In the genomic region with DNA sequence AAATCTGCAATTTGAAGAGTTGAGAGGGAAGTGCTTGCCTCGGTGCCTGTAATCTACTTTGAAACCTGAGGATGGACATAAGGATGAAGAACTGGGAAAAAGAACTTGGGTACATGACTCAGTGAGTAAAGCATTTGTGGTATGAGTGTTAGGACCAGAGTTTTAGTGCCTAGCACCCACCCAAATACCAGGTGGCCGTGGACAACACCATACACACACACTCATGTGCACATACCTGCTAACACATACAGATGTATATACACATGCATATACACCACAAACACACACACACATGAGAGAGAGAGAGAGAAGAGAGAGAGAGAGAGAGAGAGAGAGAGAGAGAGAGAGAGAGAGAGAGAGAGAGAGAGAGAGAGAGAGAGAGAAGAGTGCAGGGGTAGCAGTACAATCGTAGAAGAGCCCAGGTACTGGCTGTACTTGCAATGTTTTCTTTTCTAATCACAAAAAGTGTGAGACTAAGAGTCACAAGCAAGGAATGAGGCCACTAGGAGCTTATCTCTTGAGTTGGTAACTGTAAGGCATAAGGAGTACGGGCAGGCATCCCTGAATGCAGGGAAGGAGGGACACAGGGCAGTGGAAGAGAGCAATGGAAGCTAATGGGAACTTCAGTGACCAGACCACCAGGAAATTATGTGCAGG, we compare ENCODE assay signal across 23 mouse cellular contexts. TPM values are rescaled to one million over a fixed set of nuclear protein-coding genes. Genes with fewer than 3 reads are reported as not detected.
DNase-seq lines count a peak whose midpoint lies in the region; ATAC-seq and TF ChIP-seq lines count a peak whose summit lies in the region.
"Had no signal": no experiment of that assay in that cellular context is flagged by ENCODE, and none has a peak within 500 bp of the region (broad histone marks: within the 10 kb centered on the region; RNA-seq: fewer than 3 reads in every experiment).

No protein-coding gene starts in this region.

- no peak for TF ChIP-seq CTCF in C2C12 (IDR thresholded peaks at IDR 0.05; ENCODE audit: control insufficient read depth, insufficient read depth, insufficient read length)
- TF ChIP-seq CTCF in intestine, postnatal 0 days (IDR thresholded peaks at IDR 0.05; ENCODE audit: low read depth): 0 out of 2 replicates have a peak, but pooled peaks have one; percentile 0
- no peak for TF ChIP-seq CTCF in liver, postnatal 0 days (IDR thresholded peaks at IDR 0.05; ENCODE audit: low read depth)

- peak; percentile 78 for ATAC-seq in intestine, postnatal 0 days
- peak; percentile 60; the same call in 1 of the 2 replicates for ATAC-seq in stomach, embryonic 16.5 days (ENCODE audit: insufficient read depth, low FRiP score)
- no peak for ATAC-seq in liver, postnatal 0 days
- ATAC-seq: activated CD4-positive, CD25-positive, alpha-beta regulatory T cell, adult 4 months; CD4-positive, CD25-positive, alpha-beta regulatory T cell, adult 4 months; forebrain, embryonic 13.5 days; forebrain, embryonic 16.5 days had no signal

- H3K9ac ChIP-seq in intestine, postnatal 0 days (ENCODE audit: low read depth, low read length): no peak overlapping the region
- H3K9ac ChIP-seq in stomach, embryonic 16.5 days (ENCODE audit: low read length): no peak overlapping the region
- H3K9ac ChIP-seq in liver, postnatal 0 days (replicated peaks): no peak overlapping the region
- H3K9ac ChIP-seq: forebrain, embryonic 13.5 days; hindbrain, embryonic 12.5 days; hindbrain, embryonic 15.5 days had no signal

- no peaks in the 10 kb centered on the region for H3K79me2 ChIP-seq in C2C12 (ENCODE audit: control insufficient read depth, insufficient read depth)

- WGBS in intestine, postnatal 0 days: 49% methylated on average over 4 of the region's 4 CpGs
- 63% methylated on average over 4 of the region's 4 CpGs for WGBS in stomach, embryonic 16.5 days
- WGBS in liver, postnatal 0 days (ENCODE audit: insufficient replicate concordance): 66% methylated on average over 4 of the region's 4 CpGs

- TF ChIP-seq EP300 in liver, postnatal 0 days (IDR thresholded peaks at IDR 0.05; ENCODE audit: low read depth): no peak

- H3K4me1 ChIP-seq in intestine, postnatal 0 days (replicated peaks; ENCODE audit: control insufficient read depth, insufficient read depth, low read length): no peaks in the 10 kb centered on the region
- no peaks in the 10 kb centered on the region for H3K4me1 ChIP-seq in stomach, embryonic 16.5 days (ENCODE audit: control insufficient read depth, insufficient read depth, low read length)
- H3K4me1 ChIP-seq in liver, postnatal 0 days (ENCODE audit: insufficient read depth): no peaks in the 10 kb centered on the region
- H3K4me1 ChIP-seq: forebrain, embryonic 10.5 days; forebrain, embryonic 13.5 days; hindbrain, embryonic 12.5 days; hindbrain, embryonic 15.5 days had no signal

- no peak overlapping the region; the same call in 1 of the 2 replicates for H3K4me2 ChIP-seq in intestine, postnatal 0 days (replicated peaks; ENCODE audit: low read depth)
- no peak overlapping the region for H3K4me2 ChIP-seq in stomach, embryonic 16.5 days (ENCODE audit: low read depth, low read length)
- no peak overlapping the region for H3K4me2 ChIP-seq in liver, postnatal 0 days (ENCODE audit: low read depth, low read length)
- H3K4me2 ChIP-seq: forebrain, embryonic 13.5 days; heart, embryonic 11.5 days; hindbrain, embryonic 12.5 days; hindbrain, embryonic 15.5 days had no signal

- H3ac ChIP-seq in C2C12 (ENCODE audit: control insufficient read depth, insufficient read length, low read depth): no peak overlapping the region

- no peaks in the 10 kb centered on the region for H3K79me3 ChIP-seq in C2C12 (ENCODE audit: low read depth)

- no peaks in the 10 kb centered on the region for H3K27me3 ChIP-seq in C2C12 (ENCODE audit: control insufficient read depth, insufficient read depth, insufficient read length)
- H3K27me3 ChIP-seq in intestine, postnatal 0 days (replicated peaks; ENCODE audit: control insufficient read depth, insufficient read depth, low read length): no peaks in the 10 kb centered on the region
- no peaks in the 10 kb centered on the region for H3K27me3 ChIP-seq in stomach, embryonic 16.5 days (ENCODE audit: control insufficient read depth, insufficient read depth, low read length)
- no peaks in the 10 kb centered on the region for H3K27me3 ChIP-seq in liver, postnatal 0 days (ENCODE audit: insufficient read depth, low read length)
- H3K27me3 ChIP-seq: forebrain, embryonic 13.5 days; hindbrain, embryonic 12.5 days; hindbrain, embryonic 15.5 days had no signal

- DNase-seq in 3134 (ENCODE audit: extremely low read depth, insufficient read length, low spot score): peak; percentile 46
- DNase-seq in urinary bladder, postnatal 10 days (ENCODE audit: low spot score): no peak
- no peak for DNase-seq in heart, adult 8-10 months (ENCODE audit: low spot score)
- DNase-seq in liver, postnatal 0 days: no peak
- DNase-seq: adrenal gland, adult 8-10 months; adrenal gland, postnatal 25 days; cerebellum, adult 18-20 months; cerebellum, adult 9-10 months; cerebellum, postnatal 14 days; gastrocnemius, postnatal 10 days; gastrocnemius, postnatal 36 days; heart, adult 2 months had no signal

- H3K4me3 ChIP-seq in C2C12 (ENCODE audit: insufficient read depth, poor library complexity, severe bottlenecking): no peak overlapping the region
- no peak overlapping the region for H3K4me3 ChIP-seq in intestine, postnatal 0 days (ENCODE audit: low read depth, low read length)
- H3K4me3 ChIP-seq in stomach, embryonic 16.5 days (replicated peaks; ENCODE audit: low read length): no peak overlapping the region
- no peak overlapping the region for H3K4me3 ChIP-seq in liver, postnatal 0 days (ENCODE audit: low read depth, low read length)
- H3K4me3 ChIP-seq: forebrain, embryonic 10.5 days; forebrain, embryonic 13.5 days; heart, adult 2 months; hindbrain, embryonic 12.5 days; hindbrain, embryonic 15.5 days had no signal

- H3K27ac ChIP-seq in intestine, postnatal 0 days (ENCODE audit: low read depth, low read length): peak overlapping the region; percentile 9; the same call in 1 of the 2 replicates
- H3K27ac ChIP-seq in stomach, embryonic 16.5 days (ENCODE audit: low read length): peak overlapping the region; percentile 3; the same call in 1 of the 2 replicates
- H3K27ac ChIP-seq in liver, postnatal 0 days (ENCODE audit: low read depth): no peak overlapping the region
- H3K27ac ChIP-seq: forebrain, embryonic 10.5 days; forebrain, embryonic 13.5 days; heart, adult 2 months; hindbrain, embryonic 12.5 days; hindbrain, embryonic 15.5 days had no signal

- no peaks in the 10 kb centered on the region for H3K36me3 ChIP-seq in C2C12 (ENCODE audit: control insufficient read depth, insufficient read depth)
- H3K36me3 ChIP-seq in intestine, postnatal 0 days (ENCODE audit: control insufficient read depth, insufficient read depth): no peaks in the 10 kb centered on the region
- no peaks in the 10 kb centered on the region for H3K36me3 ChIP-seq in stomach, embryonic 16.5 days (ENCODE audit: control insufficient read depth, insufficient read depth, low read length)
- no peaks in the 10 kb centered on the region for H3K36me3 ChIP-seq in liver, postnatal 0 days (replicated peaks; ENCODE audit: insufficient read depth, low read length)
- H3K36me3 ChIP-seq: forebrain, embryonic 10.5 days; hindbrain, embryonic 12.5 days; hindbrain, embryonic 15.5 days had no signal

- H3K9me3 ChIP-seq in intestine, postnatal 0 days (ENCODE audit: control insufficient read depth): no peaks in the 10 kb centered on the region
- no peaks in the 10 kb centered on the region for H3K9me3 ChIP-seq in stomach, embryonic 16.5 days (replicated peaks; ENCODE audit: control insufficient read depth, low read length)
- H3K9me3 ChIP-seq in liver, postnatal 0 days (ENCODE audit: low read length): no peaks in the 10 kb centered on the region
- H3K9me3 ChIP-seq: hindbrain, embryonic 15.5 days had no signal

TF ChIP-seq in C2C12, 6 proteins besides CTCF, POLR2A, EP300 and RAD21:
- TF ChIP-seq USF1 (IDR thresholded peaks at IDR 0.05; ENCODE audit: low read depth) (no peak), CEBPB (IDR thresholded peaks at IDR 0.05; ENCODE audit: low read depth) (no peak), MYOD1 (IDR thresholded peaks at IDR 0.05; ENCODE audit: control insufficient read depth, insufficient read length, low read depth) (peak; percentile 63), MYOG (IDR thresholded peaks at IDR 0.05; ENCODE audit: control insufficient read depth, extremely low read depth, insufficient read length) (no peak), MAX (IDR thresholded peaks at IDR 0.05) (no peak), FOSL1 (IDR thresholded peaks at IDR 0.05; ENCODE audit: insufficient read depth, low read length, poor library complexity, severe bottlenecking) (no peak)

RNA-seq across cellular contexts. Expression of a gene that starts 33.5 kb away (rescaled TPM):
- polyA plus RNA-seq in C2C12 (2012; fragmentation: generic; extraction: Trizol): 21.1 TPM
- polyA plus RNA-seq in intestine, postnatal 0 days (2015; fragmentation: Nextera tagmentation; extraction: Ambion mirVana): 105 and 126 TPM in 2 replicates
- 69.0 and 76.4 TPM in 2 replicates for polyA plus RNA-seq in stomach, embryonic 16.5 days (2015; fragmentation: Nextera tagmentation; extraction: Ambion mirVana)
- total RNA-seq in heart, adult 8-10 months (2022): 1 to 10 TPM; 6.5 to 7.7 (median 7.1) TPM
- polyA plus RNA-seq in liver, postnatal 0 days (2015; fragmentation: Nextera tagmentation; extraction: Ambion mirVana): 4.4 and 4.9 TPM in 2 replicates
